Mouse (Mus musculus) megakaryocyte, embryonic 14.5 days (primary cell): ENCODE measurements around the gene Rslcan18.

Experiments
- FLI1 ChIP-seq: IDR thresholded peaks from 2 replicates; pipeline ENCODE4 v1.6.1; 2012; ENCODE audit warnings: low read length, inconsistent platforms, mixed read lengths
- GATA1 ChIP-seq: IDR thresholded peaks from 3 replicates; pipeline ENCODE4 v1.6.1; 2012; ENCODE audit warnings: mixed read lengths, low read length, inconsistent platforms, borderline replicate concordance

DNA sequence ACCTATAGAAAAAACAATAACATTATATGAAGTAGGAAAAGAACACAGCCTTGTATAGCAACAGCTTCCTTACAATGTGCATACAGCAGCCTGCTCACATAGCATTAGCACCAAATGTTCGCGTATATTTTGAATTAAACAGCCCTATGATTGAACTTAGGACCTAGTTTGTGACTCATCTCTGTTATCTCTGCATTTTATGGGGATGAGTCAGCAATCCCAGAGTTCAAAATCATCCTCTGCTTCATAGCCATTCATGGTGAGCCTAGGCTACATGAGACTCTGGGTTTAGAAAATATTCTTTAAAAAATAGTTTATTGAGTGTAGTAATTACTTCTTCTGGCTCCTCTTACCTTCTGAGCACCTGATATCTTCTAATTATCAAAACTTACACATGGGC lies 2.8 kb downstream of the Rslcan18 start:
- no peak for TF ChIP-seq GATA1
- TF ChIP-seq FLI1, result no peak
